Mouse (Mus musculus) spleen, adult 2 months (tissue): ENCODE results near the gene Scn2a. TPM values are rescaled to one million over a fixed set of nuclear protein-coding genes. Genes with fewer than 3 reads are reported as not detected.
"Not testable (repeated sequence)": the region's sequence is repeated elsewhere in the genome, so short reads cannot be mapped to it uniquely, and the experiment has no call there.

Experiments
- DNase-seq, 2 experiments: peaks; one replicate each; pipeline versions ENCODE4 v3.0.0 to v3.0.0-alpha.2; 2012 to 2021; ENCODE audit warnings: low spot score in 2 of 2, low read depth in 1 of 2
- H3K27ac ChIP-seq: fragments of 200-500 bp; 2 replicates; pipeline ENCODE4 v1.5.1; 2012; ENCODE audit warnings: low read length, inconsistent platforms; ENCODE audit not compliant: insufficient read depth
- H3K27me3 ChIP-seq: fragments of 200-500 bp; 2 replicates; pipeline ENCODE4 v1.6.1; 2012; ENCODE audit warnings: mild to moderate bottlenecking, moderate library complexity, low read length, inconsistent platforms; ENCODE audit not compliant: control insufficient read depth, insufficient read depth
- H3K36me3 ChIP-seq: fragments of 200-500 bp; 2 replicates; pipeline ENCODE4 v1.6.1; 2012; ENCODE audit warnings: mild to moderate bottlenecking, low read length, inconsistent platforms; ENCODE audit not compliant: control insufficient read depth, insufficient read depth
- H3K4me1 ChIP-seq: fragments of 200-500 bp; 2 replicates; pipeline ENCODE4 v1.6.1; 2011; ENCODE audit warnings: inconsistent platforms; ENCODE audit not compliant: control insufficient read depth, insufficient read depth, insufficient read length
- H3K4me3 ChIP-seq: fragments of 200-500 bp; 2 replicates; pipeline ENCODE4 v1.5.1; 2011; ENCODE audit warnings: mild to moderate bottlenecking, inconsistent platforms; ENCODE audit not compliant: insufficient read depth, insufficient read length; ENCODE audit errors: extremely low read depth
- CTCF ChIP-seq: fragments of 200-500 bp; IDR thresholded peaks from 2 replicates; pipeline ENCODE4 v1.5.1; 2011; ENCODE audit warnings: mild to moderate bottlenecking, inconsistent platforms; ENCODE audit not compliant: insufficient read depth, insufficient read length, insufficient replicate concordance; ENCODE audit errors: extremely low read depth
- POLR2A ChIP-seq: fragments of 200-500 bp; IDR thresholded peaks from 2 replicates; pipeline ENCODE4 v1.6.1; 2011; ENCODE audit warnings: low read depth, low read length, inconsistent platforms
- WGBS: fragments of 180-500 bp; shearing (Covaris S2); methylation state at CpG from one replicate; pipeline ENCODE4 v1.1.7; 2018; 5-methylcytosine and 5-hydroxymethylcytosine counted together
- polyA plus RNA-seq: library from polyadenylated mRNA; depleted of rRNA; stranded (reverse); fragments of >200 nt; gene quantifications from 2 replicates; pipeline ENCODE4 v1.2.3, GENCODE M21; 2012; rRNA removed

The Scn2a gene
- polyA plus RNA-seq, 1 experiment, result 0.04 TPM

- H3K4me1 ChIP-seq, result no peaks in the 10 kb centered on the region
- DNase-seq, result no peak
- no peak overlapping the region for H3K4me3 ChIP-seq
- H3K36me3 ChIP-seq, result no peaks in the 10 kb centered on the region
- whole genome bisulfite sequencing, result 5% methylated on average over 3 of the region's 3 CpGs
- no peak overlapping the region for H3K27ac ChIP-seq
- no peaks in the 10 kb centered on the region for H3K27me3 ChIP-seq
- TF ChIP-seq CTCF (no peak), POLR2A (no peak)
Measured at GRCm38 (mm10) chr2:65792516-65792915, 171.9 kb downstream of the Scn2a start.

- H3K36me3 ChIP-seq, result no peaks in the 10 kb centered on the region
- H3K27me3 ChIP-seq, result no peaks in the 10 kb centered on the region
- TF ChIP-seq POLR2A (no peak), CTCF (no peak)
- no peak for DNase-seq
- 68% methylated on average over 2 of the region's 2 CpGs for WGBS
- no peak overlapping the region for H3K4me3 ChIP-seq
- no peak overlapping the region for H3K27ac ChIP-seq
- H3K4me1 ChIP-seq, result no peaks in the 10 kb centered on the region
Measured at GRCm38 (mm10) chr2:65793593-65793992, 173.0 kb downstream of the Scn2a start.

- no peaks in the 10 kb centered on the region for H3K27me3 ChIP-seq
- no peak overlapping the region for H3K27ac ChIP-seq
- 68% methylated on average over 1 of the region's 1 CpGs for WGBS
- DNase-seq, result no peak
- H3K4me1 ChIP-seq, result no peaks in the 10 kb centered on the region
- TF ChIP-seq POLR2A (no peak), CTCF (no peak)
- no peaks in the 10 kb centered on the region for H3K36me3 ChIP-seq
- H3K4me3 ChIP-seq, result no peak overlapping the region
Measured at GRCm38 (mm10) chr2:65801054-65801709, 180.6 kb downstream of the Scn2a start.

- WGBS, result 86% methylated on average over 6 of the region's 6 CpGs
- H3K27ac ChIP-seq, result no peak overlapping the region
- TF ChIP-seq CTCF, result no peak
Measured at GRCm38 (mm10) chr2:65806556-65806955, 186.0 kb downstream of the Scn2a start.

GRCm38 (mm10) chr2:65811203-65811602 is 190.6 kb downstream of the Scn2a start:
- not testable (repeated sequence) for H3K36me3 ChIP-seq, H3K27ac ChIP-seq, H3K27me3 ChIP-seq, H3K4me1 ChIP-seq, DNase-seq, H3K4me3 ChIP-seq
- WGBS, result 80% methylated on average over 6 of the region's 6 CpGs

More at GRCm38 (mm10) chr2:65806556-65806955, 186.0 kb downstream of the Scn2a start:
- no peaks in the 10 kb centered on the region for H3K4me1 ChIP-seq
- DNase-seq, result no peak
- H3K36me3 ChIP-seq, result no peaks in the 10 kb centered on the region
- H3K4me3 ChIP-seq, result no peak overlapping the region
- no peaks in the 10 kb centered on the region for H3K27me3 ChIP-seq

Other genes with a start within 250 kb of the Scn2a start
- gene Scn3a, start 53.1 kb upstream of the Scn2a start, polyA plus RNA-seq, result 0.15 and 0.35 TPM in 2 replicates
- gene Csrnp3, start 225.0 kb downstream of the Scn2a start, polyA plus RNA-seq, result not detected in 2 replicates